Mouse (Mus musculus): ENCODE results near the gene Ogdh. TPM values are rescaled to one million over a fixed set of nuclear protein-coding genes. Genes with fewer than 3 reads are reported as not detected.
"Not testable (repeated sequence)": the region's sequence is repeated elsewhere in the genome, so short reads cannot be mapped to it uniquely, and the experiment has no call there.

The Ogdh gene
- polyA plus RNA-seq, 1 experiment from 2014 or later, result 99.5 TPM

- no peak overlapping the region for H3K4me3 ChIP-seq (replicated peaks; ENCODE audit: low read length)
Measured at GRCm38 (mm10) chr11:6367156-6367555, 75.7 kb downstream of the Ogdh start.

GRCm38 (mm10) chr11:6367986-6368385 is 76.6 kb downstream of the Ogdh start:
- H3K36me3 ChIP-seq (ENCODE audit: control insufficient read depth, insufficient read depth); H3K27ac ChIP-seq (ENCODE audit: low read length); H3K4me3 ChIP-seq (replicated peaks; ENCODE audit: low read length); H3K4me2 ChIP-seq (ENCODE audit: low read length); H3K27me3 ChIP-seq (replicated peaks; ENCODE audit: control insufficient read depth, insufficient read depth, low read length); ATAC-seq; H3K9ac ChIP-seq (replicated peaks; ENCODE audit: low read depth, low read length); H3K9me3 ChIP-seq (ENCODE audit: control insufficient read depth, low read length); H3K4me1 ChIP-seq (replicated peaks; ENCODE audit: control insufficient read depth, insufficient read depth, low read length): not testable (repeated sequence)
- WGBS, result 80% methylated on average over 5 of the region's 5 CpGs

More at GRCm38 (mm10) chr11:6367156-6367555, 75.7 kb downstream of the Ogdh start:
- 89% methylated on average over 4 of the region's 4 CpGs for WGBS
- H3K9me3 ChIP-seq (ENCODE audit: control insufficient read depth, low read length), result no peaks in the 10 kb centered on the region
- ATAC-seq, result no peak
- H3K27ac ChIP-seq (ENCODE audit: low read length), result no peak overlapping the region
- 0 out of 2 replicates have a peak, but pooled peaks cover 2% of the 10 kb centered on the region for H3K4me1 ChIP-seq (replicated peaks; ENCODE audit: control insufficient read depth, insufficient read depth, low read length)
- no peak overlapping the region for H3K9ac ChIP-seq (replicated peaks; ENCODE audit: low read depth, low read length)
- no peaks in the 10 kb centered on the region for H3K36me3 ChIP-seq (ENCODE audit: control insufficient read depth, insufficient read depth)
- H3K27me3 ChIP-seq (replicated peaks; ENCODE audit: control insufficient read depth, insufficient read depth, low read length), result no peaks in the 10 kb centered on the region
- no peak overlapping the region for H3K4me2 ChIP-seq (ENCODE audit: low read length)

- H3K4me1 ChIP-seq (replicated peaks; ENCODE audit: control insufficient read depth, insufficient read depth, low read length), result no peaks in the 10 kb centered on the region
- no peak overlapping the region for H3K4me3 ChIP-seq (replicated peaks; ENCODE audit: low read length)
- 85% methylated on average over 11 of the region's 11 CpGs for WGBS
- no peak overlapping the region for H3K27ac ChIP-seq (ENCODE audit: low read length)
- H3K9me3 ChIP-seq (ENCODE audit: control insufficient read depth, low read length), result no peaks in the 10 kb centered on the region
- ATAC-seq, result no peak
- no peak overlapping the region for H3K9ac ChIP-seq (replicated peaks; ENCODE audit: low read depth, low read length)
- no peaks in the 10 kb centered on the region for H3K27me3 ChIP-seq (replicated peaks; ENCODE audit: control insufficient read depth, insufficient read depth, low read length)
- H3K4me2 ChIP-seq (ENCODE audit: low read length), result no peak overlapping the region
- no peaks in the 10 kb centered on the region for H3K36me3 ChIP-seq (ENCODE audit: control insufficient read depth, insufficient read depth)
Measured at GRCm38 (mm10) chr11:6371376-6372155, 80.1 kb downstream of the Ogdh start.

- no peaks in the 10 kb centered on the region for H3K4me1 ChIP-seq (replicated peaks; ENCODE audit: control insufficient read depth, insufficient read depth, low read length)
- ATAC-seq, result no peak
- WGBS, result 68% methylated on average over 9 of the region's 9 CpGs
- H3K27ac ChIP-seq (ENCODE audit: low read length), result no peak overlapping the region
- no peak overlapping the region for H3K9ac ChIP-seq (replicated peaks; ENCODE audit: low read depth, low read length)
- no peak overlapping the region for H3K4me2 ChIP-seq (ENCODE audit: low read length)
- no peaks in the 10 kb centered on the region for H3K36me3 ChIP-seq (ENCODE audit: control insufficient read depth, insufficient read depth)
- H3K27me3 ChIP-seq (replicated peaks; ENCODE audit: control insufficient read depth, insufficient read depth, low read length), result no peaks in the 10 kb centered on the region
- H3K9me3 ChIP-seq (ENCODE audit: control insufficient read depth, low read length), result no peaks in the 10 kb centered on the region
- no peak overlapping the region for H3K4me3 ChIP-seq (replicated peaks; ENCODE audit: low read length)
Measured at GRCm38 (mm10) chr11:6372784-6373183, 81.4 kb downstream of the Ogdh start.

- WGBS, result 89% methylated on average over 6 of the region's 6 CpGs
- no peak overlapping the region for H3K27ac ChIP-seq (ENCODE audit: low read length)
- H3K9me3 ChIP-seq (ENCODE audit: control insufficient read depth, low read length), result no peaks in the 10 kb centered on the region
- no peaks in the 10 kb centered on the region for H3K36me3 ChIP-seq (ENCODE audit: control insufficient read depth, insufficient read depth)
- H3K27me3 ChIP-seq (replicated peaks; ENCODE audit: control insufficient read depth, insufficient read depth, low read length), result no peaks in the 10 kb centered on the region
- H3K9ac ChIP-seq (replicated peaks; ENCODE audit: low read depth, low read length), result no peak overlapping the region
- H3K4me2 ChIP-seq (ENCODE audit: low read length), result no peak overlapping the region
- H3K4me3 ChIP-seq (replicated peaks; ENCODE audit: low read length), result no peak overlapping the region
- no peak for ATAC-seq
- H3K4me1 ChIP-seq (replicated peaks; ENCODE audit: control insufficient read depth, insufficient read depth, low read length), result no peaks in the 10 kb centered on the region
Measured at GRCm38 (mm10) chr11:6380916-6381315, 89.5 kb downstream of the Ogdh start.

GRCm38 (mm10) chr11:6388126-6388725 is 96.8 kb downstream of the Ogdh start:
- H3K27ac ChIP-seq (ENCODE audit: low read length), result peak overlapping the region; percentile 91
- H3K36me3 ChIP-seq (ENCODE audit: control insufficient read depth, insufficient read depth), result peaks cover 10% of the 10 kb centered on the region; the same call in 1 of the 2 replicates
- ATAC-seq, result no peak
- H3K4me2 ChIP-seq (ENCODE audit: low read length), result no peak overlapping the region
- peak overlapping the region; percentile 100; the same call in 1 of the 2 replicates for H3K9ac ChIP-seq (replicated peaks; ENCODE audit: low read depth, low read length)
- peak overlapping the region; percentile 87 for H3K4me3 ChIP-seq (replicated peaks; ENCODE audit: low read length)
- no peaks in the 10 kb centered on the region for H3K27me3 ChIP-seq (replicated peaks; ENCODE audit: control insufficient read depth, insufficient read depth, low read length)
- 94% methylated on average over 6 of the region's 6 CpGs for WGBS
- H3K9me3 ChIP-seq (ENCODE audit: control insufficient read depth, low read length), result no peaks in the 10 kb centered on the region
- H3K4me1 ChIP-seq (replicated peaks; ENCODE audit: control insufficient read depth, insufficient read depth, low read length), result peaks cover 22% of the 10 kb centered on the region

GRCm38 (mm10) chr11:6388726-6389413 is 97.4 kb downstream of the Ogdh start, which contains the start of gene Zmiz2:
Zmiz2 (plus strand) TSS chr11:6389074.
- H3K4me2 ChIP-seq (ENCODE audit: low read length), result peak within 1 kb of the TSS; percentile 70
- H3K27ac ChIP-seq (ENCODE audit: low read length), result peak within 1 kb of the TSS; percentile 91
- H3K9me3 ChIP-seq (ENCODE audit: control insufficient read depth, low read length), result no peaks in the 10 kb centered on the region
- H3K27me3 ChIP-seq (replicated peaks; ENCODE audit: control insufficient read depth, insufficient read depth, low read length), result no peaks in the 10 kb centered on the region
- peak within 1 kb of the TSS; percentile 100 for H3K9ac ChIP-seq (replicated peaks; ENCODE audit: low read depth, low read length)
- H3K4me1 ChIP-seq (replicated peaks; ENCODE audit: control insufficient read depth, insufficient read depth, low read length), result peaks cover 23% of the 10 kb centered on the region
- H3K4me3 ChIP-seq (replicated peaks; ENCODE audit: low read length), result peak within 1 kb of the TSS; percentile 87
- peaks cover 10% of the 10 kb centered on the region; the same call in 1 of the 2 replicates for H3K36me3 ChIP-seq (ENCODE audit: control insufficient read depth, insufficient read depth)
- ATAC-seq, result peak; percentile 98
- WGBS, result 5% methylated on average over 52 of the region's 60 CpGs

GRCm38 (mm10) chr11:6389483-6389921 is 98.1 kb downstream of the Ogdh start:
- Histone ChIP-seq H3K4me3 (replicated peaks; ENCODE audit: low read length) (peak overlapping the region; percentile 87), H3K27ac (ENCODE audit: low read length) (peak overlapping the region; percentile 91), H3K9me3 (ENCODE audit: control insufficient read depth, low read length) (no peaks in the 10 kb centered on the region), H3K4me2 (ENCODE audit: low read length) (peak overlapping the region; percentile 70), H3K27me3 (replicated peaks; ENCODE audit: control insufficient read depth, insufficient read depth, low read length) (no peaks in the 10 kb centered on the region), H3K4me1 (replicated peaks; ENCODE audit: control insufficient read depth, insufficient read depth, low read length) (peaks cover 28% of the 10 kb centered on the region), H3K9ac (replicated peaks; ENCODE audit: low read depth, low read length) (peak overlapping the region; percentile 100), H3K36me3 (ENCODE audit: control insufficient read depth, insufficient read depth) (peaks cover 14% of the 10 kb centered on the region; the same call in 1 of the 2 replicates)
- peak; percentile 8 for ATAC-seq
- WGBS, result under 1% methylated on average over 35 of the region's 43 CpGs
